ENCODE assay signal across 15 mouse cellular contexts in the genomic region with DNA sequence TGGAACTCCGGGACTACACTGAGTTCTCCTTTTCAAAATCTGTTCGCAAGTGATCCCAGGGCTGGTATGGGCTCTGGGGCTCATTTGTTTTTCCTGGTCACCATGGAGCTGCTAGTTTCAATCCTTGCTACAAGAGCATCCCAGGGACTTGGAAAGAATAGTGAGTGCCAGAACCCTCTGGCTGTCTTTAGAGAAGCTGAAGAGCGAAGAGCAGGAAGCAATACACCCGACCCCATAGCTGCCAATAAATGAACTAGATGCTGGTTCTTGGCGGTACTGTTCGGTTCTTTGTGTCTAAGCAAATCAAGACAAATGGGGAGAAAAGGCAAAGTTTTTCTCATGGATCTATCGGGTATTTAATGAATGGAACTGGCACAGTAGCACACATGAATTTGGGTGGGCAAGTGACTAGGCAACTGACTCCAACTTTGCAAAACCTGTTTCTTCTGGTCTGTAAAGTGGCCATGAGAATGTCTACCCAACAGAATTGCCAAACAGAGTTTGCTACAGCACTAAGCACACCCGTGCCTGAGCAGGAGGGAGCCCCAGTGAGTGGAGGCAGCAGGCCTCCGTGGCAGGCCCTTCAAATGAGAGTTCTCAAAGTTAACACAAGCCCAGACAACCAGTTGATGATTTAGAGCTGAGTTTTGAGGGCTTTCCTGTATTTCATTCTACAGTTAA.
DNase-seq lines count a peak whose midpoint lies in the region; ATAC-seq and TF ChIP-seq lines count a peak whose summit lies in the region.
"Had no signal": no experiment of that assay in that cellular context is flagged by ENCODE, and none has a peak within 500 bp of the region (broad histone marks: within the 10 kb centered on the region; RNA-seq: fewer than 3 reads in every experiment).

No protein-coding gene starts in this region.

- H3K36me3 ChIP-seq in heart, embryonic 11.5 days (ENCODE audit: control insufficient read depth, insufficient read depth, low read length) = no peaks in the 10 kb centered on the region
- H3K36me3 ChIP-seq in hindbrain, postnatal 0 days (ENCODE audit: insufficient read depth, low read length) = no peaks in the 10 kb centered on the region
- no peaks in the 10 kb centered on the region for H3K36me3 ChIP-seq in hindbrain, embryonic 11.5 days (ENCODE audit: control insufficient read depth, insufficient read depth, low read length)
- H3K36me3 ChIP-seq: limb, embryonic 13.5 days; liver, embryonic 15.5 days; neural tube, embryonic 12.5 days had no signal

- H3K9me3 ChIP-seq in heart, embryonic 11.5 days (replicated peaks; ENCODE audit: control insufficient read depth, low read length) = no peaks in the 10 kb centered on the region
- no peaks in the 10 kb centered on the region for H3K9me3 ChIP-seq in hindbrain, postnatal 0 days (ENCODE audit: low read length)
- H3K9me3 ChIP-seq in hindbrain, embryonic 11.5 days (ENCODE audit: control insufficient read depth, low read length) = no peaks in the 10 kb centered on the region
- H3K9me3 ChIP-seq: forebrain, embryonic 13.5 days; limb, embryonic 13.5 days; liver, embryonic 15.5 days; neural tube, embryonic 12.5 days had no signal

- H3K4me2 ChIP-seq in heart, embryonic 11.5 days = no peak overlapping the region
- no peak overlapping the region for H3K4me2 ChIP-seq in hindbrain, postnatal 0 days (ENCODE audit: low read depth, low read length)
- H3K4me2 ChIP-seq in hindbrain, embryonic 11.5 days (replicated peaks; ENCODE audit: low read depth, low read length) = no peak overlapping the region
- H3K4me2 ChIP-seq: forebrain, embryonic 13.5 days; limb, embryonic 13.5 days; liver, embryonic 15.5 days; neural tube, embryonic 12.5 days had no signal

- no peak overlapping the region for H3K4me3 ChIP-seq in heart, embryonic 11.5 days (ENCODE audit: low read depth, low read length)
- H3K4me3 ChIP-seq in hindbrain, postnatal 0 days (ENCODE audit: low read length) = no peak overlapping the region
- H3K4me3 ChIP-seq in hindbrain, embryonic 11.5 days (ENCODE audit: low read depth, low read length) = no peak overlapping the region
- H3K4me3 ChIP-seq: forebrain, embryonic 13.5 days; limb, embryonic 13.5 days; liver, embryonic 15.5 days; neural tube, embryonic 12.5 days had no signal

- DNase-seq in cerebellum, adult 11-12 months = peak; percentile 2
- DNase-seq in cerebellum, adult 8-10 months = no peak
- DNase-seq in heart, adult 11 months = peak; percentile 92
- peak; percentile 57 for DNase-seq in hindbrain, postnatal 0 days (ENCODE audit: low spot score)
- no peak for DNase-seq in hindbrain, embryonic 11.5 days (ENCODE audit: low spot score)
- peak; percentile 7 to 8 for DNase-seq in gastrocnemius, adult 8-10 months (ENCODE audit: low spot score in 2 of 2)
- no peak for DNase-seq in thymus, postnatal 36 days
- DNase-seq: kidney, adult 9 months; kidney, postnatal 36 days; lung, postnatal 14 days had no signal

- 79% methylated on average over 9 of the region's 9 CpGs for WGBS in heart, embryonic 11.5 days (ENCODE audit: insufficient replicate concordance)
- 67% methylated on average over 9 of the region's 9 CpGs for WGBS in hindbrain, postnatal 0 days
- 86% methylated on average over 9 of the region's 9 CpGs for WGBS in hindbrain, embryonic 11.5 days

- ATAC-seq in heart, embryonic 11.5 days (replicated peaks; ENCODE audit: insufficient number of reproducible peaks, low FRiP score, low TSS enrichment) = no peak
- ATAC-seq in hindbrain, postnatal 0 days = peak; percentile 88
- no peak for ATAC-seq in hindbrain, embryonic 11.5 days (ENCODE audit: low FRiP score)
- ATAC-seq: forebrain, embryonic 13.5 days had no signal

- H3K27me3 ChIP-seq in heart, embryonic 11.5 days (ENCODE audit: control insufficient read depth, insufficient read depth, low read length) = no peaks in the 10 kb centered on the region
- no peaks in the 10 kb centered on the region for H3K27me3 ChIP-seq in hindbrain, postnatal 0 days (ENCODE audit: insufficient read depth, low read length)
- H3K27me3 ChIP-seq in hindbrain, embryonic 11.5 days (ENCODE audit: control insufficient read depth, insufficient read depth, low read length) = no peaks in the 10 kb centered on the region
- H3K27me3 ChIP-seq: forebrain, embryonic 13.5 days; limb, embryonic 13.5 days; liver, embryonic 15.5 days; neural tube, embryonic 12.5 days had no signal

- H3K4me1 ChIP-seq in heart, embryonic 11.5 days (ENCODE audit: control insufficient read depth, insufficient read depth, low read length) = no peaks in the 10 kb centered on the region
- no peaks in the 10 kb centered on the region for H3K4me1 ChIP-seq in hindbrain, postnatal 0 days (ENCODE audit: insufficient read depth, low read length)
- H3K4me1 ChIP-seq in hindbrain, embryonic 11.5 days (replicated peaks; ENCODE audit: control insufficient read depth, insufficient read depth, low read length) = no peaks in the 10 kb centered on the region
- H3K4me1 ChIP-seq: forebrain, embryonic 13.5 days; liver, embryonic 15.5 days; neural tube, embryonic 12.5 days had no signal

- TF ChIP-seq CTCF in hindbrain, postnatal 0 days (IDR thresholded peaks at IDR 0.05; ENCODE audit: low read depth) = no peak

- no peak overlapping the region for H3K27ac ChIP-seq in heart, embryonic 11.5 days (ENCODE audit: low read depth, low read length)
- peak overlapping the region; percentile 11; the same call in 1 of the 2 replicates for H3K27ac ChIP-seq in hindbrain, postnatal 0 days
- H3K27ac ChIP-seq in hindbrain, embryonic 11.5 days (ENCODE audit: low read depth, low read length) = no peak overlapping the region
- H3K27ac ChIP-seq: forebrain, embryonic 13.5 days; limb, embryonic 13.5 days; liver, embryonic 15.5 days; neural tube, embryonic 12.5 days had no signal

- H3K9ac ChIP-seq in heart, embryonic 11.5 days (ENCODE audit: low read depth, low read length) = no peak overlapping the region
- no peak overlapping the region for H3K9ac ChIP-seq in hindbrain, postnatal 0 days (replicated peaks; ENCODE audit: low read length)
- no peak overlapping the region for H3K9ac ChIP-seq in hindbrain, embryonic 11.5 days (ENCODE audit: low read depth, low read length)
- H3K9ac ChIP-seq: forebrain, embryonic 13.5 days; limb, embryonic 13.5 days; liver, embryonic 15.5 days; neural tube, embryonic 12.5 days had no signal

Comparison
In these comparisons a context has a peak if more than half of its experiments do, and no peak if none do; other contexts are left out.
1. DNase-seq: peak in cerebellum, adult 11-12 months (single experiment), heart, adult 11 months (single experiment), hindbrain, postnatal 0 days (single experiment) and gastrocnemius, adult 8-10 months (2 of 2); none in cerebellum, adult 8-10 months (single experiment), hindbrain, embryonic 11.5 days (single experiment) and thymus, postnatal 36 days (0 of 2).